Mouse (Mus musculus) C2C12 (cell line): ENCODE measurements around the gene Coq7. TPM values are rescaled to one million over a fixed set of nuclear protein-coding genes. Genes with fewer than 3 reads are reported as not detected.
A peak's percentile ranks its signal among the peaks of the same experiment; 100 is the strongest.

Source experiments
- H3K27me3 ChIP-seq: one replicate; pipeline ENCODE4 v1.6.1; 2011; ENCODE audit not compliant: control insufficient read depth, insufficient read depth, insufficient read length
- H3K36me3 ChIP-seq: one replicate; pipeline ENCODE4 v1.6.1; 2011; ENCODE audit not compliant: control insufficient read depth, insufficient read depth
- H3K4me3 ChIP-seq: one replicate; pipeline ENCODE4 v1.5.1; 2011; ENCODE audit warnings: mild to moderate bottlenecking, control low read depth; ENCODE audit not compliant: poor library complexity, insufficient read depth, severe bottlenecking
- H3K79me2 ChIP-seq: one replicate; pipeline ENCODE4 v1.6.1; 2011; ENCODE audit not compliant: control insufficient read depth, insufficient read depth
- H3K79me3 ChIP-seq: one replicate; pipeline ENCODE4 v1.6.1; 2011; ENCODE audit warnings: low read depth, control low read depth
- H3ac ChIP-seq: one replicate; pipeline ENCODE3; 2011; ENCODE audit warnings: low read depth; ENCODE audit not compliant: control insufficient read depth, insufficient read length
- CEBPB ChIP-seq: IDR thresholded peaks from one replicate; pipeline ENCODE4 v1.6.1; 2011; ENCODE audit warnings: low read depth, mild to moderate bottlenecking, control low read depth, moderate library complexity
- CTCF ChIP-seq: IDR thresholded peaks from one replicate; pipeline ENCODE4 v1.5.1; 2011; ENCODE audit not compliant: control insufficient read depth, insufficient read depth, insufficient read length
- FOSL1 ChIP-seq: IDR thresholded peaks from one replicate; pipeline ENCODE4 v1.8.0; 2011; ENCODE audit warnings: mild to moderate bottlenecking, low read length; ENCODE audit not compliant: poor library complexity, insufficient read depth, severe bottlenecking
- MAX ChIP-seq: IDR thresholded peaks from one replicate; pipeline ENCODE4 v1.6.1; 2011; ENCODE audit warnings: mild to moderate bottlenecking, control low read depth
- MYOD1 ChIP-seq: IDR thresholded peaks from one replicate; pipeline ENCODE4 v1.6.1; 2011; ENCODE audit warnings: low read depth; ENCODE audit not compliant: control insufficient read depth, insufficient read length
- MYOG ChIP-seq: IDR thresholded peaks from one replicate; pipeline ENCODE4 v1.6.1; 2011; ENCODE audit not compliant: control insufficient read depth, insufficient read length; ENCODE audit errors: extremely low read depth
- USF1 ChIP-seq: IDR thresholded peaks from one replicate; pipeline ENCODE4 v1.6.1; 2011; ENCODE audit warnings: low read depth, mild to moderate bottlenecking, control low read depth, moderate library complexity
- polyA plus RNA-seq: library from polyadenylated mRNA; unstranded; fragments of >200 nt; fragmentation: generic; extraction: Trizol; gene quantifications from one replicate; pipeline ENCODE4 v1.2.1, GENCODE M21; 2012; ENCODE audit warnings: missing spikeins

The Coq7 gene
- polyA plus RNA-seq, 1 experiment = 66.1 TPM

DNA sequence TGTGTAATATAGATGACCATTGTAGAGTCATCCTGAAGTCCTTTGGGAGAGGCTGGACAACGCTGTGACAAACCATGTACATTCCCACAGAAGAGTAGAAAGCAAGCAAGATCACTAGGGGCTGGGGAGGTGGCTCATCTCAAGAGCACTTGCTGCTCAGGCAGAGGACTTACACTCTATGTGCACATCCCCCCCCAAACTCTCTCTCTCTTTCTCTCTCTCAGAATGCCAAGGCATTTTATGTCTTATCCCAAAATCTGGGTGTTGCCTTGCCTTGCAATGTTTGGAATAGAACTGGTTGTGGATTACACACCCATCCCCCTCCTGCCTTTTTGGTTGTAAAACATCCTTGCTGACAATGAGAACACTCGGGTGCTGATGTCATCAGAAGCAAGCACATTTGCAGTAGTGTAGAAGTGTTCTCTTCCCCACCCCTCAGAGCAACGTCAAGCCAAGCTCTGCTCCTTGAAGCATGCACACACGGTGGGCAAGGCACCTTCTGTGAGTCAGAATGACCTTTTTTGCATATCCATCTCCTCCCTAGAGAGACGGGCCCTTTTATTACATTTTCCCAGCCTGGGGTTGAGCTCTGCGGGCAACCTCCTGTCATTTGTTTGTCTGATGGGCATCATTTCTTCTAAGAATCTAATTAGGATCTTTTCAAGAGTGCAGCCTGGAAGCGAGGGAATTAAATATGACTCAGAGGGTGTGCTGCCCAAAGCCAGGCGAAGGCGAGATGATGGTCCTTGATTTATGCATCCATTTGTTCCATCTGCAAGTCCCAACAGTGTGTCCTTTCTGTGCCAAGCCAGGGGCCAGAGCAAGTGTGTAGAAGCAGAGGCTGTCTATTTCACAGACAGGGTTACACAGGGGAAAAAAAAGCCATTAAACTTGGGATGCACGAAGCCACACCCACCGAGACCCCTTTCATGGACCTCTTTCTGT is 70.1 kb downstream of the Coq7 start:
- Histone ChIP-seq H3K79me3 (no peaks in the 10 kb centered on the region), H3K79me2 (no peaks in the 10 kb centered on the region), H3K36me3 (no peaks in the 10 kb centered on the region), H3K4me3 (no peak overlapping the region), H3K27me3 (no peaks in the 10 kb centered on the region), H3ac (no peak overlapping the region)
- TF ChIP-seq MYOD1 = peak; percentile 55
- TF ChIP-seq MAX = no peak
- no peak for TF ChIP-seq FOSL1

DNA sequence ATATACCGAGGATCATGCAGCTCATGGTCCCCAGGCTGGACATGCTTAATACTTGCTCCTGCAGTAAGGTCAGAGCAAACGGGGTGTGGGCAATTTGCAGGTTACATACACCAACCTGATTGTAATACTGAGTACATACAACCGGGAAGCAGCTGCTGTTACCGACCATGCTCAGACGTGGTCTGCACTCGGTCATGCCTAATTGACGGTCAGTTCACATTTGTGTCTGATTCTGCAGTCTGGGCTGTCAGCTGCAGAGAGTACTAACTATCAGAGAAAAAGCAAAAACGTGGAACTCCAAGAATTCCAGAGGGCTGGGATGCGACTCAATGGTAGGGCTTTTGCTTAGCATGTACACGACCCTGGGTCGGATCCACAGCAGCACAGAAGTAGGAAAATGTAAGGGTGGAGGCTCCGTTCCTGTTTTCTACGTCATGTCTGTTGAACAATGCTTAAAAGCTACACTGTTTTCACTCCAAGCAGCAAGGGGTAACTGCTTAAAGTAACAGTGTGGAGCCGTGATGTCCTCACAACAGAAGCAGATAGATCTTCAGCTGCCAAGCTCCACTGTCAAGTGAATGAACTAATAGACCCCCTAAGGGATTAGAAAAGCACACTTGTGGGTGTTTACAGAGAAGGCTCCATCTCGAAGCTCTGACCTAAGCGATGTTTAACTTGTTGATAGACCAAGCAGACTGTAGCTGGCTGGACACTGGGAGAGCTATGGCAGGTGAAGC is 71.6 kb downstream of the Coq7 start:
- Histone ChIP-seq H3K27me3 (no peaks in the 10 kb centered on the region), H3K36me3 (no peaks in the 10 kb centered on the region), H3K79me2 (no peaks in the 10 kb centered on the region), H3ac (no peak overlapping the region), H3K79me3 (no peaks in the 10 kb centered on the region), H3K4me3 (no peak overlapping the region)
- TF ChIP-seq MYOD1 = no peak
- no peak for TF ChIP-seq FOSL1
- no peak for TF ChIP-seq MYOG
- TF ChIP-seq USF1 = no peak
- TF ChIP-seq CEBPB = no peak
- TF ChIP-seq MAX = no peak
- no peak for TF ChIP-seq CTCF

Other genes with a start within 250 kb of the Coq7 start
- 5.3 TPM for gene Syt17, start 85.1 kb downstream of the Coq7 start, polyA plus RNA-seq
- gene Itpripl2, start 41.4 kb downstream of the Coq7 start, polyA plus RNA-seq = 23.0 TPM
- not detected for gene Tmc7, start 51.4 kb upstream of the Coq7 start, polyA plus RNA-seq
- gene Tmc5, start 63.9 kb upstream of the Coq7 start, polyA plus RNA-seq = not detected
- 54.7 TPM for gene Gde1, start 172.4 kb upstream of the Coq7 start, polyA plus RNA-seq
- gene Ccp110, start 179.2 kb upstream of the Coq7 start, polyA plus RNA-seq = 3.8 TPM
- 39.6 TPM for gene Vps35l, start 206.9 kb upstream of the Coq7 start, polyA plus RNA-seq